Mouse (Mus musculus) liver, postnatal 0 days (tissue): ENCODE measurements around the gene Klf13. TPM values are rescaled to one million over a fixed set of nuclear protein-coding genes. Genes with fewer than 3 reads are reported as not detected.

Source experiments
- ATAC-seq: fragments of 200-750 bp; cut with Nextera tagmentation; 2 replicates; pipeline ENCODE4 v1.8.0; 2017; ENCODE audit warnings: mild to moderate bottlenecking, moderate library complexity
- DNase-seq: peaks from one replicate; pipeline ENCODE4 v3.0.0-alpha.2; 2016
- H3K27ac ChIP-seq: fragments of 300-500 bp; sonication (generic); 2 replicates; pipeline ENCODE4 v1.5.1; 2014; ENCODE audit warnings: antibody characterized with exemption, moderate library complexity, mild to moderate bottlenecking, low read depth
- H3K27me3 ChIP-seq: fragments of 300-500 bp; sonication (generic); 2 replicates; pipeline ENCODE4 v1.6.1; 2014; ENCODE audit warnings: low read length, control low read depth, mixed read lengths; ENCODE audit not compliant: insufficient read depth
- H3K36me3 ChIP-seq: fragments of 300-500 bp; sonication (generic); replicated peaks from 2 replicates; pipeline ENCODE4 v1.6.1; 2014; ENCODE audit warnings: mild to moderate bottlenecking, control low read depth, low read length, moderate library complexity, mixed read lengths; ENCODE audit not compliant: insufficient read depth
- H3K4me1 ChIP-seq: fragments of 300-500 bp; sonication (generic); 2 replicates; pipeline ENCODE4 v1.6.1; 2014; ENCODE audit warnings: antibody characterized with exemption, mild to moderate bottlenecking, control low read depth; ENCODE audit not compliant: insufficient read depth
- H3K4me2 ChIP-seq: fragments of 300-500 bp; sonication (generic); 2 replicates; pipeline ENCODE4 v1.6.1; 2014; ENCODE audit warnings: low read depth, mild to moderate bottlenecking, low read length, moderate library complexity, mixed read lengths
- H3K4me3 ChIP-seq: fragments of 300-500 bp; sonication (generic); 2 replicates; pipeline ENCODE4 v1.5.1; 2014; ENCODE audit warnings: low read depth, low read length
- H3K9ac ChIP-seq: fragments of 300-500 bp; sonication (generic); replicated peaks from 2 replicates; pipeline ENCODE4 v1.6.1; 2014; ENCODE audit warnings: mild to moderate bottlenecking, moderate library complexity
- H3K9me3 ChIP-seq: fragments of 300-500 bp; sonication (generic); 2 replicates; pipeline ENCODE4 v1.6.1; 2016; ENCODE audit warnings: mild to moderate bottlenecking, control low read depth, low read length, mixed read lengths
- CTCF ChIP-seq: sonication (generic); IDR thresholded peaks from 2 replicates; pipeline ENCODE4 v1.5.1; 2016; ENCODE audit warnings: antibody characterized with exemption, low read depth
- EP300 ChIP-seq: IDR thresholded peaks from 2 replicates; pipeline ENCODE4 v1.6.1; 2016; ENCODE audit warnings: antibody characterized with exemption, low read depth, mild to moderate bottlenecking
- WGBS: fragments of 180-500 bp; shearing (Covaris S2); extraction: QIAGEN DNeasy Blood & Tissue Kit; methylation state at CpG from one replicate; pipeline ENCODE4 v1.1.7; 2014; ENCODE audit not compliant: insufficient replicate concordance; 5-methylcytosine and 5-hydroxymethylcytosine counted together
- polyA plus RNA-seq: library from polyadenylated mRNA; unstranded; fragments of >200 nt; fragmentation: Nextera tagmentation; extraction: Ambion mirVana; gene quantifications from 2 replicates; pipeline ENCODE4 v1.2.1, GENCODE M21; 2015

The Klf13 gene
- polyA plus RNA-seq, 1 experiment from 2014 or later = 25.7 TPM

GRCm38 (mm10) chr7:63863046-63863445 is 75.7 kb downstream of the Klf13 start:
- no peak for DNase-seq
- Histone ChIP-seq H3K4me2 (no peak overlapping the region), H3K36me3 (no peaks in the 10 kb centered on the region), H3K27ac (no peak overlapping the region), H3K4me3 (no peak overlapping the region), H3K4me1 (peaks cover 5% of the 10 kb centered on the region; the same call in 1 of the 2 replicates), H3K27me3 (no peaks in the 10 kb centered on the region), H3K9ac (no peak overlapping the region), H3K9me3 (no peaks in the 10 kb centered on the region)
- no peak for ATAC-seq
- TF ChIP-seq EP300 (no peak), CTCF (no peak)
- WGBS = 56% methylated on average over 1 of the region's 1 CpGs

- no peak for TF ChIP-seq EP300
- no peak for TF ChIP-seq CTCF
- WGBS = 87% methylated on average over 6 of the region's 6 CpGs
- Histone ChIP-seq H3K9me3 (no peaks in the 10 kb centered on the region), H3K4me1 (peaks cover 5% of the 10 kb centered on the region; the same call in 1 of the 2 replicates), H3K4me3 (no peak overlapping the region), H3K27ac (no peak overlapping the region), H3K36me3 (no peaks in the 10 kb centered on the region), H3K27me3 (no peaks in the 10 kb centered on the region), H3K9ac (no peak overlapping the region), H3K4me2 (no peak overlapping the region)
- DNase-seq (no peak), ATAC-seq (no peak)
Measured at GRCm38 (mm10) chr7:63861123-63861522, 77.6 kb downstream of the Klf13 start.

- Histone ChIP-seq H3K4me2 (peak overlapping the region; percentile 88), H3K4me3 (peak overlapping the region; percentile 48), H3K36me3 (no peaks in the 10 kb centered on the region), H3K9ac (peak overlapping the region; percentile 69), H3K27ac (peak overlapping the region; percentile 60), H3K4me1 (peaks cover 5% of the 10 kb centered on the region; the same call in 1 of the 2 replicates), H3K9me3 (no peaks in the 10 kb centered on the region), H3K27me3 (no peaks in the 10 kb centered on the region)
- TF ChIP-seq CTCF (0 out of 2 replicates have a peak, but pooled peaks have one; percentile 1), EP300 (no peak)
- 4% methylated on average over 22 of the region's 22 CpGs for WGBS
- DNase-seq (peak; percentile 90), ATAC-seq (peak; percentile 90)
Measured at GRCm38 (mm10) chr7:63858571-63859152, 80.1 kb downstream of the Klf13 start.

GRCm38 (mm10) chr7:63857771-63858417 is 80.8 kb downstream of the Klf13 start:
- peaks cover 5% of the 10 kb centered on the region; the same call in 1 of the 2 replicates for H3K4me1 ChIP-seq
- no peak for TF ChIP-seq EP300
- no peak for TF ChIP-seq CTCF
- no peak for ATAC-seq
- H3K27ac ChIP-seq = no peak overlapping the region
- no peak overlapping the region for H3K4me2 ChIP-seq
- no peaks in the 10 kb centered on the region for H3K9me3 ChIP-seq
- 83% methylated on average over 17 of the region's 17 CpGs for WGBS
- no peaks in the 10 kb centered on the region for H3K27me3 ChIP-seq
- H3K9ac ChIP-seq = no peak overlapping the region
- DNase-seq = no peak
- no peaks in the 10 kb centered on the region for H3K36me3 ChIP-seq
- no peak overlapping the region for H3K4me3 ChIP-seq

- Histone ChIP-seq H3K9ac (no peak overlapping the region), H3K4me3 (no peak overlapping the region), H3K27me3 (no peaks in the 10 kb centered on the region), H3K27ac (no peak overlapping the region), H3K9me3 (no peaks in the 10 kb centered on the region), H3K36me3 (no peaks in the 10 kb centered on the region), H3K4me1 (peaks cover 5% of the 10 kb centered on the region; the same call in 1 of the 2 replicates), H3K4me2 (no peak overlapping the region)
- ATAC-seq (no peak), DNase-seq (peak; percentile 85)
- WGBS = 59% methylated on average over 4 of the region's 4 CpGs
- TF ChIP-seq CTCF (peak; percentile 89), EP300 (no peak)
Measured at GRCm38 (mm10) chr7:63855283-63855682, 83.4 kb downstream of the Klf13 start.

GRCm38 (mm10) chr7:63851841-63852533 is 86.7 kb downstream of the Klf13 start:
- Histone ChIP-seq H3K27ac (no peak overlapping the region), H3K4me1 (no peaks in the 10 kb centered on the region), H3K9ac (no peak overlapping the region), H3K4me3 (no peak overlapping the region), H3K9me3 (no peaks in the 10 kb centered on the region), H3K27me3 (0 out of 2 replicates have a peak, but pooled peaks cover 3% of the 10 kb centered on the region), H3K36me3 (no peaks in the 10 kb centered on the region), H3K4me2 (no peak overlapping the region)
- ATAC-seq = no peak
- TF ChIP-seq CTCF (peak; percentile 28; the same call in 1 of the 2 replicates), EP300 (no peak)
- WGBS = 35% methylated on average over 7 of the region's 7 CpGs
- no peak for DNase-seq

Other genes with a start within 250 kb of the Klf13 start
- 0.14 TPM in 1 of 2 replicates, not detected in the other for gene E030018B13Rik, start 22.1 kb downstream of the Klf13 start, polyA plus RNA-seq
- gene Trpm1, start 214.9 kb upstream of the Klf13 start, polyA plus RNA-seq = 0.24 TPM in 1 of 2 replicates, not detected in the other